33 mouse cellular contexts compared by ENCODE assay signal in the genomic region with DNA sequence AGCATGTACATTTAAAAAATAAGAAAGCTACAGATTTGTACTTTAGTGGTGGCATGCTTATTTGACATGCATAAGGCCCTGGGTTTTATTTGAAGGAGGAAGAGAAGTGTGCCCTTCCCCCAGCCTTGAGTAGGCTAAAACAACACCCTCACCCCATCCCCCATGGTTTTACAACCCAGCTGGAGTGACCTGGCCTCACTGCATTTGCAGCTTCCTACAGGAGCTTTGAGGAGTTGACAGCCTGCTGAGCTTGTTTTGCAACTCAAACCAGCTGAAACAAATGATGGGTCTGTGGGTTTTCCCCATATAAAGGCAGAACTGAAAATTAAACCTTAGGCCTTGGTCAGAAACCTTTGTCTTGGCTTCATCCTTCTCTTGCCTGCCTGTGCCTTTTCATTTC.
A peak's percentile ranks its signal among the peaks of the same experiment; 100 is the strongest.
DNase-seq lines count a peak whose midpoint lies in the region; ATAC-seq lines count a peak whose summit lies in the region.
"Had no signal": no experiment of that assay in that cellular context is flagged by ENCODE, and none has a peak within 500 bp of the region (broad histone marks: within the 10 kb centered on the region; RNA-seq: fewer than 3 reads in every experiment).

No protein-coding gene starts in this region.

- peak; percentile 27 for DNase-seq in hindbrain, embryonic 10.5 days (ENCODE audit: low spot score)
- peak; percentile 57 for DNase-seq in ZHBTc4 (ENCODE audit: low read depth, low spot score)
- DNase-seq in embryonic facial prominence, embryonic 10.5 days (ENCODE audit: low spot score): peak; percentile 41
- DNase-seq in kidney, adult 9 months: no peak
- no peak for DNase-seq in left cerebral cortex, postnatal 10 days (ENCODE audit: extremely low spot score in 1 of 2, low spot score in 2 of 2)
- DNase-seq: adrenal gland, adult 8-10 months; cerebellum, adult 2 months; cerebellum, postnatal 14 days; gastrocnemius, postnatal 25 days; heart, adult 18-20 months; heart, postnatal 10 days; kidney, adult 2 months; left cerebral cortex, postnatal 4 days; lung, embryonic 14.5 days; lung, postnatal 14 days; right cerebral cortex, adult 18-20 months; spleen, adult 18-20 months; thymus, adult 18-20 months; thymus, postnatal 36 days had no signal

- intact Hi-C loops in left cerebral cortex, postnatal 10 days (cut with DNase I): no loop called here

- ATAC-seq in hindbrain, embryonic 13.5 days (ENCODE audit: low FRiP score): no peak
- no peak for ATAC-seq in limb, embryonic 12.5 days (ENCODE audit: insufficient number of reproducible peaks, insufficient read depth, low FRiP score, low TSS enrichment, low read depth)
- ATAC-seq in forebrain, embryonic 15.5 days (replicated peaks): no peak
- ATAC-seq: activated CD4-positive, CD25-positive, alpha-beta regulatory T cell, adult 4 months; forebrain, embryonic 13.5 days; hindbrain, postnatal 0 days; intestine, embryonic 15.5 days; midbrain, embryonic 15.5 days had no signal

- H3K36me3 ChIP-seq in hindbrain, embryonic 10.5 days: no peaks in the 10 kb centered on the region
- no peaks in the 10 kb centered on the region for H3K36me3 ChIP-seq in hindbrain, embryonic 13.5 days
- H3K36me3 ChIP-seq in embryonic facial prominence, embryonic 10.5 days (replicated peaks): no peaks in the 10 kb centered on the region
- H3K36me3 ChIP-seq in limb, embryonic 12.5 days: no peaks in the 10 kb centered on the region
- H3K36me3 ChIP-seq in forebrain, embryonic 15.5 days: no peaks in the 10 kb centered on the region
- H3K36me3 ChIP-seq: embryonic facial prominence, embryonic 15.5 days; heart, embryonic 13.5 days; intestine, embryonic 15.5 days; liver, embryonic 15.5 days; midbrain, embryonic 10.5 days; midbrain, embryonic 15.5 days; neural tube, embryonic 12.5 days had no signal

- peaks cover 12% of the 10 kb centered on the region for H3K4me1 ChIP-seq in hindbrain, embryonic 10.5 days (replicated peaks)
- peaks cover 6% of the 10 kb centered on the region for H3K4me1 ChIP-seq in hindbrain, embryonic 13.5 days (replicated peaks)
- peaks cover 23% of the 10 kb centered on the region for H3K4me1 ChIP-seq in embryonic facial prominence, embryonic 10.5 days
- H3K4me1 ChIP-seq in limb, embryonic 12.5 days (replicated peaks): peaks cover 20% of the 10 kb centered on the region
- peaks cover 3% of the 10 kb centered on the region; the same call in 1 of the 2 replicates for H3K4me1 ChIP-seq in forebrain, embryonic 15.5 days
- H3K4me1 ChIP-seq: heart, embryonic 13.5 days; intestine, embryonic 15.5 days; liver, embryonic 15.5 days; neural tube, embryonic 12.5 days had no signal

- no peak overlapping the region for H3K9ac ChIP-seq in hindbrain, embryonic 13.5 days
- H3K9ac ChIP-seq in limb, embryonic 12.5 days (replicated peaks): no peak overlapping the region
- H3K9ac ChIP-seq in forebrain, embryonic 15.5 days (replicated peaks): no peak overlapping the region
- H3K9ac ChIP-seq: embryonic facial prominence, embryonic 15.5 days; forebrain, embryonic 13.5 days; heart, embryonic 13.5 days; intestine, embryonic 15.5 days; liver, embryonic 15.5 days; lung, embryonic 14.5 days; midbrain, embryonic 15.5 days; neural tube, embryonic 12.5 days had no signal

- no peaks in the 10 kb centered on the region for H3K27me3 ChIP-seq in hindbrain, embryonic 10.5 days (ENCODE audit: insufficient read depth, poor library complexity, severe bottlenecking)
- H3K27me3 ChIP-seq in hindbrain, embryonic 13.5 days: no peaks in the 10 kb centered on the region
- no peaks in the 10 kb centered on the region for H3K27me3 ChIP-seq in embryonic facial prominence, embryonic 10.5 days (replicated peaks; ENCODE audit: low read depth, poor library complexity, severe bottlenecking)
- H3K27me3 ChIP-seq in limb, embryonic 12.5 days: no peaks in the 10 kb centered on the region
- H3K27me3 ChIP-seq in forebrain, embryonic 15.5 days: no peaks in the 10 kb centered on the region
- H3K27me3 ChIP-seq: embryonic facial prominence, embryonic 15.5 days; forebrain, embryonic 13.5 days; heart, embryonic 13.5 days; intestine, embryonic 15.5 days; liver, embryonic 15.5 days; midbrain, embryonic 15.5 days; neural tube, embryonic 12.5 days had no signal

- no peak overlapping the region for H3K4me2 ChIP-seq in hindbrain, embryonic 13.5 days
- H3K4me2 ChIP-seq in limb, embryonic 12.5 days: no peak overlapping the region
- H3K4me2 ChIP-seq in forebrain, embryonic 15.5 days (replicated peaks): no peak overlapping the region
- H3K4me2 ChIP-seq: embryonic facial prominence, embryonic 15.5 days; forebrain, embryonic 13.5 days; heart, embryonic 13.5 days; intestine, embryonic 15.5 days; liver, embryonic 15.5 days; lung, embryonic 14.5 days; midbrain, embryonic 15.5 days; neural tube, embryonic 12.5 days had no signal

- H3K27ac ChIP-seq in hindbrain, embryonic 10.5 days: no peak overlapping the region
- H3K27ac ChIP-seq in hindbrain, embryonic 13.5 days: no peak overlapping the region
- H3K27ac ChIP-seq in embryonic facial prominence, embryonic 10.5 days (replicated peaks): no peak overlapping the region
- H3K27ac ChIP-seq in limb, embryonic 12.5 days: peak overlapping the region; percentile 42; the same call in 1 of the 2 replicates
- no peak overlapping the region for H3K27ac ChIP-seq in forebrain, embryonic 15.5 days (replicated peaks)
- H3K27ac ChIP-seq: embryonic facial prominence, embryonic 15.5 days; forebrain, embryonic 13.5 days; heart, embryonic 13.5 days; hindbrain, postnatal 0 days; intestine, embryonic 15.5 days; kidney, postnatal 0 days; liver, embryonic 15.5 days; midbrain, embryonic 10.5 days; midbrain, embryonic 15.5 days; neural tube, embryonic 12.5 days had no signal

- H3K4me3 ChIP-seq in hindbrain, embryonic 10.5 days: no peak overlapping the region
- H3K4me3 ChIP-seq in hindbrain, embryonic 13.5 days: no peak overlapping the region
- H3K4me3 ChIP-seq in embryonic facial prominence, embryonic 10.5 days: no peak overlapping the region
- no peak overlapping the region for H3K4me3 ChIP-seq in limb, embryonic 12.5 days (replicated peaks)
- H3K4me3 ChIP-seq in forebrain, embryonic 15.5 days: no peak overlapping the region
- H3K4me3 ChIP-seq: embryonic facial prominence, embryonic 15.5 days; forebrain, embryonic 13.5 days; heart, embryonic 13.5 days; intestine, embryonic 15.5 days; liver, embryonic 15.5 days; midbrain, embryonic 10.5 days; midbrain, embryonic 15.5 days; neural tube, embryonic 12.5 days had no signal

- no peaks in the 10 kb centered on the region for H3K9me3 ChIP-seq in hindbrain, embryonic 10.5 days
- H3K9me3 ChIP-seq in hindbrain, embryonic 13.5 days: no peaks in the 10 kb centered on the region
- 0 out of 2 replicates have a peak, but pooled peaks cover 5% of the 10 kb centered on the region for H3K9me3 ChIP-seq in embryonic facial prominence, embryonic 10.5 days
- H3K9me3 ChIP-seq in limb, embryonic 12.5 days: peaks cover 12% of the 10 kb centered on the region
- no peaks in the 10 kb centered on the region for H3K9me3 ChIP-seq in forebrain, embryonic 15.5 days
- H3K9me3 ChIP-seq: embryonic facial prominence, embryonic 15.5 days; heart, embryonic 13.5 days; intestine, embryonic 15.5 days; liver, embryonic 15.5 days; midbrain, embryonic 15.5 days had no signal

Comparison
In these comparisons a context has a peak if more than half of its experiments do, and no peak if none do; other contexts are left out.
1. DNase-seq: peak in hindbrain, embryonic 10.5 days (single experiment), ZHBTc4 (single experiment) and embryonic facial prominence, embryonic 10.5 days (single experiment); none in kidney, adult 9 months (single experiment) and left cerebral cortex, postnatal 10 days (0 of 2).